Mouse (Mus musculus) heart, adult 9 months (tissue): ENCODE measurements around the gene Stum.
"Not testable (repeated sequence)": the region's sequence is repeated elsewhere in the genome, so short reads cannot be mapped to it uniquely, and the experiment has no call there.

Experiments
- DNase-seq, 2 experiments: peaks; one replicate each; pipeline ENCODE4 v3.0.0; 2022; ENCODE audit warnings: low spot score in 2 of 2

Gene Stum

DNA sequence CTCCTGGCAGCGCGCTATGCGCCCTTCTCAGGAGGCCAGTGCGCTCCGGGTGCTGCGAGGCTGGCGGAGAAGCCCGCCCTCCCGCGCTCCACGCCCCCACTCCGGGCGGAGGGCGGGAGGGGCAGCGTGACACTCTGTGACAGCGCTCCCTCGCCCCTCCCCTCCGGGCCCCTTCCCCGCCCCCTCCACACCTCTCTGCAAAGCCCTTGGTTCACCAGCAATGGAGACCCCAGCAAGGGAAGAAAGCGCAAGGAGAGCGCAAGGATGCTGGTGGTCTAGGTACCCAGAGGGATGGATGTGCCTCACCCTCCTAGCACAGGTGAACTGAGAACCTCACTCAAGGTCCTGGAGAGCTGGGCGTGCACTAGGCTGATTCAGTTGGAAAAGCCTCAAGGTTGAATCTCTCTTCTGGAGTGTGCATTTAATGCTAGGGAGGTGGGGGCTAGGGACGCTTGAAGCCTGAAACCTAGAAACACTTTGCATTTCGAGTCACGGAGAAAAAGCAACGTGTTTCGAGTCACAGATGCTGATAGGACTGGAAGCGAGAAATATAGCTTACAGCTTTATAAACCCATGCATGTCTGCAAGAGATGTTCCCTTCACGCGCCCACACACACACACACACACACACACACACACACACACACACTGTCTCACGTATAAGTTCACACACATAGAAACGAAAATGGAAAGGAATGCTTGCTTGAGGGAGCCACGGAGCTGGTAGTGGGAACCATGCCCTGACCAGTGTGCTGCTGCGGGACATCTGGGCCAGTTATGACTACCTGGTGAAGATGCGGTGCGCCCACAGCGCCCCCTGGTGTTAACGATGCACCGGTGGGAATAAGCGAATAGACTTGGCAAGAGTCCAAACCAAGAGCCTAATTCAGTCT is at the start of gene Stum:
TSS of gene Stum (minus strand) at position 106 of the 893 bp plus-strand sequence.
- peak; percentile 51 to 72 for DNase-seq

- no peak for DNase-seq
Measured at GRCm38 (mm10) chr1:180532671-180533070, 49.4 kb upstream of the Stum start.

GRCm38 (mm10) chr1:180530457-180531263 is 47.4 kb upstream of the Stum start:
- no peak for DNase-seq

DNA sequence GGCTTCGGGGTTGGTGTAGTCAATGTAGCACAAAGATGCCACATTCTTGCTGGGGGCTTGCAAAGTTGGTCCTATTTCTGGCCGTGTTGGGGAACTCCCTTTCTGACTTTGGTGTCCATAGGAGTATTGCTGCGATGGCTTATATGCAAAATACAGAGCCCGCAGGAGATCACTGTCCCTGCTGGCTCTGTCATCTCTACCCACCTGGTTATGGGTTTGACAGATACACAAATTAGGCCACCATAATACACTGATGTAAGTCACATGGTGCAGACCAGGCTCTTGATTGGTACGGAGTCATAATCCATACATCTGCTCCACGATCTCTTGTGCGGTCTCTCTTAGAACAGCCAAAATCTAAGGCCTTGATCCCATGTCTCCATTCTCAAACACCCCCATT is 46.5 kb upstream of the Stum start:
- no peak for DNase-seq

DNA sequence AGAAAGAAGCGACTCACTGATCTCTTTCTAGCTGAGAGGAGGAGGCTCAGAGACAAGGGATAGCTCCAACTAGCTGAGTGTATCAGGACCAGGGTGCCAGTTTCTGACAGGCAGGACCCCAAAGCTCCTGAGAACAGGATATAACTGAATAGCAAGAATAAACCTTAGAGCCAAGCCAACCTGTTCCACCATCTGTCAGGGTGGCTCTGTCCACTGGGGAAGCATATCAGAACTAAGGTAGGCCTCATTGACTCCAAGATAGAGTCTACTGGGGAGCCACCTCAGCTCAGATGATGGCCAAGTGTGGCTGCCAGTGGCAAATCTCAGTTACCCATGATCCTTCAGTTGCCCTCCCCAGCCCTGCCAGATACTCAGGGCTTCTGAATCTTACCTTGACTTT is 42.0 kb upstream of the Stum start:
- no peak for DNase-seq

DNA sequence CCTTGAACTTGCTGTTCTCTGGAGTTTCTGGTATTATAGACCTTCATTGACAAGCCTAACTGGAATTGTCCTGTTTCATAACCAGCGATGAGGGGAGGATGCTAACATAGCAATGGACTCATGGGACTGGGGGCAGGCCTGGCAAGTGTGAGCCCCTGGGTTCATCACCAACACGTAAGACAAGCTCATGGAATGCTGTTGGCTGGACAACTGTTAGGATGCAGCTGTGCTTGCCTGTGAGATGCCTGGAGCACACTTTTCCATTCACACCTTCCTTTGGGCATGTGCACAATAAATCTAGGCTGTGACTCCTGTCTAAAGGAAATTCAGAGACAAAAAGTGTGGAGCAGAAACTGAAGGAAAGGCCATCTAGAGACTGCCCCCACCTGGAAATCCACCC is 40.0 kb upstream of the Stum start:
- DNase-seq = no peak

GRCm38 (mm10) chr1:180520190-180520589 is 36.9 kb upstream of the Stum start:
- no peak for DNase-seq

DNA sequence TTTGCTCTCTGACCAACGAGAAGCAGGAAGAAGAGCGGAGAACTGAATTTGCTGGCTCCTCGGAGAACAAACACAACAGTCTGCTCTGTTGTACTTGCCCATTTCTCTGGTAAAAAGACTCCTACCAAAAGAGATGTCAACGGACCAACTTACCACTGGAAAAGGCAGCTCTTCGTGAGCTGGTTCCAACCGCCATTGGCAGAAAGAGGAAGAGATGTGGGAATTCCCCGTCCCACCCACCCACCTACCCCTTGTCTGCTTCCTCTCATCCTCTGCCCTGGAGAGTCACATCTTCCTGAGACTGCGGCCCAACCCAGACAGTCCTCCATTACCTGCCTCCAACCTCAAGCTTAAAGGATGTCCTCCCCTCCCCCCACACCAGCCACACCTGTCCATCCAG is 36.2 kb upstream of the Stum start:
- DNase-seq = no peak

- DNase-seq = not testable (repeated sequence)
Measured at GRCm38 (mm10) chr1:180518899-180519298, 35.6 kb upstream of the Stum start.

GRCm38 (mm10) chr1:180518412-180518811 is 35.1 kb upstream of the Stum start:
- peak in 1 of 2 experiments; percentile 10 for DNase-seq

DNA sequence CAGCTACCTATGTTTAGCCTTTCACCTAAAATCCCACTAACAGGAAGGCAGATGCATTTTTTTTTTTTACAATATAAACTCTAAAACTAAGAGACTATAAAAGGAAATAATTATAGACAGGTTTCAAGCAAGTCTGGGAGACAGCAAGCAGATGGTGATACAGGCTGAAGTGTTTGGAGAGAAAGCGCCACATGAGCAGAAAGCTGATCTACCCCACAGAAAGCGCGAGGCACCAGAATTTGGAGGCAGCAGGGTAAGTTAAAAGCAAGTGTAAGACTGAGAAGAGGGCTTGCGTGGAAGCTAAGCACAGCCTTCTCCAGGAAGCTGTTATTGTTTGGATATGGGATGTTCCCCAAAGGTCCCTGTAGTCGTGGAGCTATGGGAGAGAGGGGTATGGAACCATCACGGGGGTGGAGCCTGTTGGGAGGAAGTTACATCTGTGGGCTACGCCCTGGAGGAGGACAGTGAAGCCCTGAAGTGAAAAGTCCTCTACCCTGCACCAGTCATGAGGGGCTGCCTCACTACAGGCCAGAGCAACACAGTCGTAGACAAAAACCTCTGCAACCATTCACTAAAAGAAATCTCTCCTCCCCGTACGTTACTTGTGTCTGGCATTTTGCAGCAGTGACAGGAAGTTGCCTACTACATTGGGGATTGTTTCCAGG is 34.2 kb upstream of the Stum start:
- no peak for DNase-seq

- DNase-seq = no peak
Measured at GRCm38 (mm10) chr1:180514077-180514476, 30.8 kb upstream of the Stum start.

GRCm38 (mm10) chr1:180510879-180511278 is 27.6 kb upstream of the Stum start:
- DNase-seq = no peak

- DNase-seq = no peak
Measured at GRCm38 (mm10) chr1:180510442-180510841, 27.1 kb upstream of the Stum start.

- no peak for DNase-seq
Measured at GRCm38 (mm10) chr1:180508662-180509061, 25.4 kb upstream of the Stum start.

DNA sequence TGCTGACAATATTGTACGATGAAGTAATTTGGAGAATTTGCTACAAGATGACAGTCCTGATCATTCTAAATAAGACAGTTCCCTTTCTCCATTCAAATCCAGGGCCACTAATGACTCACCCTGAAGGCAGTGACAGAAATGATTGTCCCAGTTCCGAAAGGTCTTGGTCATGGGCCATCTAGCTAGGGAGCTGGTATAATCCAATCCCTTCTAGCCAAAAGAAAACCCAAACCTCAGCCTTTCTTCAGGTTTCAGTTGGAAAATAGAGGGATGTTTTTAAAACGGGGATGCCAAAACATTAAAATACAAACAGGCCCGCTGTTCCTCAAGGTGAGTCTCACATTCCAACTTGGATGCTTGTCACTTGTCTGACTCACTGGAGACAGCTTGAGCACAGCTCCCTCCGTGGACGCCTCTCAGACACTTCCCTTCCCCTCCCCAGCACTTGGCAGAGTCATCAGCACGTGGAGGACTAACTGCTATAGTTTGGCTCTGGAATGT is 24.0 kb upstream of the Stum start:
- no peak for DNase-seq

DNA sequence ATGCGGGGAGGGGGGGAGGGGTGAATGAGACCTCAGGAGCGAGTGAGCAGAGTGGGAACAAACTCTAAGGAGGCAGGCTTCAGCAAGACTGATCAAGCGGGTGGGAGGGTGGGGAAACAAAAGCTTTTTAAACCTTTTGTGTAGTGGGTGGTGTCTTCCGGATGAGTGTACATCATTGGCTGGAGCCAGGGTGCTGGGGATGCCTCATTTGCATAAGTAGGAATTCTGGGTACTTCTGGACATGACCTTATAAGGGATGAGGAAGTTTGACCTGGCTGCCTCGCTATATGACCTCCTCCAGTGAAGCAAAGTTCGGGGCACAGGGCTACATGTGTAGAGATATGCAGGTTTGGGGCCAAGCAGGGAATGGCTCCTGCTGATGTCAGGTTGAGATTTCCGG is 23.0 kb upstream of the Stum start:
- DNase-seq = no peak

GRCm38 (mm10) chr1:180504899-180505298 is 21.6 kb upstream of the Stum start:
- no peak for DNase-seq

DNA sequence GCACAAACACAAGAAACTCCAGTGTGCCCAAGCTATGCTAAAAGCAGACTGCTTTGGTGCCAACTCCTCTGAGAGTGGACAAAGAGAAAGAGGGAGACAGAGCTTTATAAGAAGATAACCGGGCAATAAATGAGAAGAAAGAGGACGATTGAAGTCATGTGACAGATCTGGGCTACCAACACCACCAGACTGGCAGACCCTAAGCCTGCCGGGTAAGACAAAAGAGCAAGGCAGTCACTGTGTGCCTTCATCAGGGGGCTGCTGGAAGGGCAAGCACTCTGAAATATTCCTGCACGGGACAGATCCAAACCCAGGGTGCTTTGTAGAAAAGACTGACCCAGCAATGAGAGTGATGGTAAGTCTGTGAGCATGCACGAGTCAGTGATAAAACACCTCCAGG is 20.2 kb upstream of the Stum start:
- DNase-seq = no peak

DNA sequence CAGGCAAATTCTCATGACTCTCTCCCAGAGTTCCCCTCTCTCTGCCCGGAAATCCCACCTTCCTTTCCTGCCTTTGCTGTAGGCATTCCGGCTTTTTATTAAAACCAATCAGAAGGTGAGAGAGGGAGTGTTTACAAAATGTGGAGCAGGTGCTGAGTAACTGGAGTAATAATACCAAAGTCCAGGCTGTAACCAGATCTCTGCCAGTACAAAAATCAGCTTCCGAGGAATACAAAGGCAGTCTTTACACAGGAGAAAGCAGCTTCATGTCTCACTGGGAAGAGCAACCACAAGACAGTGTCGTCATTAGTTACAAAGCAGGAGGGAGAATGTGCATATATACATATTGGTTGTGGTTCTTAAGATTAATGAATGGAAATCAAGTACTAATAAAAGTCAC is 19.3 kb upstream of the Stum start:
- DNase-seq = no peak

DNA sequence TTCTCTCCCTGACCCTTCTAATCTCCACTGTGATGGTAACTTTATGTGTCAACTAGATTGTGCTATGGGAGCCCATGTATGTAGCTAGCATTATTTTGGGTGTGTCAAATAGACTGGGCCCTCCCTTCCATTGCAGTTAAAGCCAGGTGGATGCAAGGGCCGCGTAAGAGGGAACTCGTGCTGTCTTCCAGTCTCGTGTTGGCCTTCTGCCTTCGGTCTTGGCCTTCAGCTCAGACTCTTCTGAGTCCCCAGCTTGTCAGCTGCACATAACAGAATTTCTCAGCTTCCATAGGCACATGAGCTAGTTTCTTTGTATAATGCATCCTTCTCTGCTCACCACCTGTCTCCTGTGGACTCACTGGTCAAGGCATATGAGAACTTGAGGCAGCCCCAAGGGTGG is 17.3 kb upstream of the Stum start:
- DNase-seq = no peak

DNA sequence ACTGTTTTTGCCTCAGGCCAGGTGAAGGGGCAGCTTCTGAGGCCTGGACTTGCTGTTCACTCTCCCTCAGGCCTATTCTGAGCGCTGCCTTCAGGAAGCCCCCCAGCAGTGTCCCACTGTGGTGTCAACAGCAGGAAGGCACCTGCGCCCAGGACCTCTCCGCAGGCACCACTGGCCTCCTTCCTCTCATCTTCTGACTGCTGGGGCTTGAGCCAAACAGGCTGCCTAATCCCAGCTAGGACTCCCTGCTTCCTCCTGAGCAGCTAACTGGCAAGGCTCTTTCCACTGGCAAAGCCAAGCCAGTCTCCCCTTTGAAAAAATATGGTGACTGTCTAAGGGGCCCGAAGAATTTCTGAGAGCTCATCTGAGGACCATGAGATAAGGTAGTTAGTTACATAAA is 16.9 kb upstream of the Stum start:
- no peak for DNase-seq
